21 mouse cellular contexts compared by ENCODE assay signal in the genomic region with DNA sequence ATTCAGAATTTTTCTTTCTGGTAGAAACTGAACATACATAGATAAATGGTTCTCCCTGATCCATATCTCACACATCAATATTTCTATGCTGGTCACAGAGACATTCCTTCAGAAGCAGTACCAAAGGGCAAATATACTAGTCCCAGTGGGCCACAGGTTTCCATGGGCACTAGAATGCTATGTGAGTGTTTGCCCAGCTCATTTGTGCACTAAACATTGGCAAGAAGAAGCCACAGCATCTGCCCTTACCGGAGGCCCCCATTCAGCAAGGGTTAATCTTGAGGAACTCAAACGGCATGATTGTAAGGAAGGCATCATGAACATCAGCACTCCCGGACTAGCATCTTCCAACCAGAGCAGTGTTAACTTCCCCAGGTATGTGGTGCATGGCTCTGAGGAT. TPM values are rescaled to one million over a fixed set of nuclear protein-coding genes. Genes with fewer than 3 reads are reported as not detected.
DNase-seq lines count a peak whose midpoint lies in the region; ATAC-seq and TF ChIP-seq lines count a peak whose summit lies in the region.
"Had no signal": no experiment of that assay in that cellular context is flagged by ENCODE, and none has a peak within 500 bp of the region (broad histone marks: within the 10 kb centered on the region; RNA-seq: fewer than 3 reads in every experiment).

No protein-coding gene starts in this region.

- DNase-seq in hindbrain, embryonic 11.5 days (ENCODE audit: low spot score): peak; percentile 4
- no peak for DNase-seq in hindbrain, embryonic 10.5 days (ENCODE audit: low spot score)
- DNase-seq in neural tube, embryonic 10.5 days (ENCODE audit: extremely low spot score, low spot score): no peak
- DNase-seq in urinary bladder, adult 2 months (ENCODE audit: low spot score): no peak
- DNase-seq: adrenal gland, adult 8-10 months; cerebellum, adult 18-20 months; gastrocnemius, postnatal 14 days; heart, adult 11 months; heart, postnatal 10 days; kidney, postnatal 25 days; lung, postnatal 14 days; right cerebral cortex, postnatal 25 days; spleen, adult 18-20 months had no signal

- no peaks in the 10 kb centered on the region for H3K36me3 ChIP-seq in hindbrain, embryonic 11.5 days (ENCODE audit: control insufficient read depth, insufficient read depth, low read length)
- H3K36me3 ChIP-seq in hindbrain, embryonic 10.5 days: peaks cover 28% of the 10 kb centered on the region
- H3K36me3 ChIP-seq in neural tube, embryonic 12.5 days: peaks cover 3% of the 10 kb centered on the region; the same call in 1 of the 2 replicates
- 0 out of 2 replicates have a peak, but pooled peaks cover 6% of the 10 kb centered on the region for H3K36me3 ChIP-seq in hindbrain, embryonic 15.5 days
- H3K36me3 ChIP-seq: heart, embryonic 12.5 days; limb, embryonic 13.5 days; liver, embryonic 12.5 days had no signal

- H3K9me3 ChIP-seq in hindbrain, embryonic 11.5 days (ENCODE audit: control insufficient read depth, low read length): no peaks in the 10 kb centered on the region
- no peaks in the 10 kb centered on the region for H3K9me3 ChIP-seq in hindbrain, embryonic 10.5 days
- H3K9me3 ChIP-seq in neural tube, embryonic 12.5 days: no peaks in the 10 kb centered on the region
- H3K9me3 ChIP-seq in hindbrain, embryonic 15.5 days: no peaks in the 10 kb centered on the region
- H3K9me3 ChIP-seq: heart, embryonic 12.5 days; limb, embryonic 13.5 days; liver, embryonic 12.5 days had no signal

- no peaks in the 10 kb centered on the region for H3K4me1 ChIP-seq in hindbrain, embryonic 11.5 days (replicated peaks; ENCODE audit: control insufficient read depth, insufficient read depth, low read length)
- peaks cover 9% of the 10 kb centered on the region for H3K4me1 ChIP-seq in hindbrain, embryonic 10.5 days (replicated peaks)
- H3K4me1 ChIP-seq in neural tube, embryonic 12.5 days: peaks cover 15% of the 10 kb centered on the region
- H3K4me1 ChIP-seq in hindbrain, embryonic 15.5 days (replicated peaks): peaks cover 14% of the 10 kb centered on the region
- peaks cover 8% of the 10 kb centered on the region for H3K4me1 ChIP-seq in olfactory bulb, adult 2 months (ENCODE audit: control insufficient read depth, insufficient read depth, low read length)
- H3K4me1 ChIP-seq: heart, embryonic 12.5 days; liver, embryonic 12.5 days had no signal

- H3K27ac ChIP-seq in hindbrain, embryonic 11.5 days (ENCODE audit: low read depth, low read length): no peak overlapping the region
- H3K27ac ChIP-seq in hindbrain, embryonic 10.5 days: no peak overlapping the region
- H3K27ac ChIP-seq in neural tube, embryonic 12.5 days: no peak overlapping the region
- H3K27ac ChIP-seq in hindbrain, embryonic 15.5 days (replicated peaks): peak overlapping the region; percentile 56; the same call in 1 of the 2 replicates
- peak overlapping the region; percentile 11; the same call in 1 of the 2 replicates for H3K27ac ChIP-seq in olfactory bulb, adult 2 months (ENCODE audit: insufficient read depth, low read depth, low read length)
- H3K27ac ChIP-seq: limb, embryonic 13.5 days; liver, embryonic 12.5 days had no signal

- TF ChIP-seq CTCF in olfactory bulb, adult 2 months (IDR thresholded peaks at IDR 0.05; ENCODE audit: insufficient read depth, low read depth, low read length): no peak

- no peak overlapping the region for H3K4me3 ChIP-seq in hindbrain, embryonic 11.5 days (ENCODE audit: low read depth, low read length)
- H3K4me3 ChIP-seq in hindbrain, embryonic 10.5 days: no peak overlapping the region
- H3K4me3 ChIP-seq in neural tube, embryonic 12.5 days: no peak overlapping the region
- no peak overlapping the region for H3K4me3 ChIP-seq in hindbrain, embryonic 15.5 days
- no peak overlapping the region for H3K4me3 ChIP-seq in olfactory bulb, adult 2 months (ENCODE audit: insufficient read depth, low read depth, low read length)
- H3K4me3 ChIP-seq: heart, embryonic 12.5 days; limb, embryonic 13.5 days; liver, embryonic 12.5 days had no signal

- H3K27me3 ChIP-seq in hindbrain, embryonic 11.5 days (ENCODE audit: control insufficient read depth, insufficient read depth, low read length): no peaks in the 10 kb centered on the region
- H3K27me3 ChIP-seq in hindbrain, embryonic 10.5 days (ENCODE audit: insufficient read depth, poor library complexity, severe bottlenecking): no peaks in the 10 kb centered on the region
- no peaks in the 10 kb centered on the region for H3K27me3 ChIP-seq in neural tube, embryonic 12.5 days (replicated peaks)
- no peaks in the 10 kb centered on the region for H3K27me3 ChIP-seq in hindbrain, embryonic 15.5 days
- H3K27me3 ChIP-seq: heart, embryonic 12.5 days; limb, embryonic 13.5 days; liver, embryonic 12.5 days had no signal

- TF ChIP-seq POLR2A in olfactory bulb, adult 2 months (IDR thresholded peaks at IDR 0.05; ENCODE audit: insufficient read depth, low read depth, low read length): no peak

- H3K9ac ChIP-seq in hindbrain, embryonic 11.5 days (ENCODE audit: low read depth, low read length): no peak overlapping the region
- H3K9ac ChIP-seq in neural tube, embryonic 12.5 days: no peak overlapping the region
- no peak overlapping the region for H3K9ac ChIP-seq in hindbrain, embryonic 15.5 days
- H3K9ac ChIP-seq: heart, embryonic 12.5 days; limb, embryonic 13.5 days; liver, embryonic 12.5 days had no signal

- WGBS in hindbrain, embryonic 11.5 days: 74% methylated on average over 3 of the region's 3 CpGs
- 75% methylated on average over 3 of the region's 3 CpGs for WGBS in hindbrain, embryonic 10.5 days
- WGBS in neural tube, embryonic 12.5 days: 66% methylated on average over 3 of the region's 3 CpGs
- 54% methylated on average over 3 of the region's 3 CpGs for WGBS in hindbrain, embryonic 15.5 days
- 32% methylated on average over 3 of the region's 3 CpGs for WGBS in olfactory bulb, adult 2 months

- H3K4me2 ChIP-seq in hindbrain, embryonic 11.5 days (replicated peaks; ENCODE audit: low read depth, low read length): no peak overlapping the region
- H3K4me2 ChIP-seq in neural tube, embryonic 12.5 days (replicated peaks): no peak overlapping the region
- peak overlapping the region; percentile 15; the same call in 1 of the 2 replicates for H3K4me2 ChIP-seq in hindbrain, embryonic 15.5 days
- H3K4me2 ChIP-seq: heart, embryonic 12.5 days; limb, embryonic 13.5 days; liver, embryonic 12.5 days had no signal

- ATAC-seq in hindbrain, embryonic 11.5 days (ENCODE audit: low FRiP score): peak; percentile 23; the same call in 1 of the 2 replicates
- peak; percentile 36 for ATAC-seq in neural tube, embryonic 12.5 days (ENCODE audit: low FRiP score, low read depth)
- peak; percentile 29; the same call in 1 of the 2 replicates for ATAC-seq in hindbrain, embryonic 15.5 days (ENCODE audit: low FRiP score, low read depth)
- ATAC-seq in activated CD4-positive, CD25-positive, alpha-beta regulatory T cell, adult 4 months: no peak
- ATAC-seq: intestine, postnatal 0 days; liver, embryonic 12.5 days had no signal

RNA-seq across cellular contexts. Expression of gene Fmn2, which starts 35.9 kb away (rescaled TPM):
- polyA plus RNA-seq in hindbrain, embryonic 11.5 days (2014; fragmentation: Nextera tagmentation; extraction: Ambion mirVana): 7.7 and 11.3 TPM in 2 replicates
- polyA plus RNA-seq in hindbrain, embryonic 10.5 days (2016; fragmentation: Nextera tagmentation; extraction: Ambion mirVana): 6.1 and 8.0 TPM in 2 replicates
- 7.5 and 9.8 TPM in 2 replicates for polyA plus RNA-seq in neural tube, embryonic 12.5 days (2016; fragmentation: Nextera tagmentation; extraction: Ambion mirVana)
- polyA plus RNA-seq in hindbrain, embryonic 15.5 days (2015; fragmentation: Nextera tagmentation; extraction: Ambion mirVana): 7.1 and 8.0 TPM in 2 replicates
- 291 TPM in 1 of 2 replicates, not detected in the other for polyA plus RNA-seq in olfactory bulb, adult 2 months (2012; ENCODE audit: insufficient read depth, insufficient read length, low replicate concordance, missing spikeins)
- polyA plus RNA-seq in urinary bladder, adult 2 months (2012; rRNA removed): 0.04 and 0.09 TPM in 2 replicates
- not detected for polyA plus RNA-seq in activated CD4-positive, CD25-positive, alpha-beta regulatory T cell, adult 4 months (2017; shearing (Covaris generic))

Comparison
In these comparisons a context has a peak if more than half of its experiments do, and no peak if none do; other contexts are left out.
1. H3K27ac ChIP-seq: peak in hindbrain, embryonic 15.5 days (single experiment) and olfactory bulb, adult 2 months (single experiment); none in hindbrain, embryonic 11.5 days (single experiment), hindbrain, embryonic 10.5 days (single experiment) and neural tube, embryonic 12.5 days (single experiment).